Mouse (Mus musculus) liver, embryonic 11.5 days (tissue): Measurements from ENCODE around the gene Nsf. TPM values are rescaled to one million over a fixed set of nuclear protein-coding genes. Genes with fewer than 3 reads are reported as not detected.
A peak's percentile ranks its signal among the peaks of the same experiment; 100 is the strongest.

ENCODE experiments used
- ATAC-seq: fragments of 200-750 bp; cut with Nextera tagmentation; replicated peaks from 2 replicates; pipeline ENCODE4 v1.8.0; 2017; ENCODE audit warnings: moderate number of reproducible peaks, mild to moderate bottlenecking, moderate TSS enrichment, moderate library complexity; ENCODE audit not compliant: low FRiP score
- DNase-seq: peaks from one replicate; pipeline ENCODE4 v3.0.0-alpha.2; 2017; ENCODE audit warnings: low spot score
- H3K27ac ChIP-seq: fragments of 300-500 bp; sonication (generic); 2 replicates; pipeline ENCODE4 v1.5.1; 2014; ENCODE audit warnings: mild to moderate bottlenecking, low read depth, low read length, control low read depth
- H3K27me3 ChIP-seq: fragments of 300-500 bp; sonication (generic); replicated peaks from 2 replicates; pipeline ENCODE4 v1.6.1; 2014; ENCODE audit warnings: low read length, mixed read lengths; ENCODE audit not compliant: control insufficient read depth, insufficient read depth
- H3K36me3 ChIP-seq: fragments of 300-500 bp; sonication (generic); 2 replicates; pipeline ENCODE4 v1.6.1; 2014; ENCODE audit warnings: mild to moderate bottlenecking, low read length, moderate library complexity, mixed read lengths; ENCODE audit not compliant: control insufficient read depth, insufficient read depth
- H3K4me1 ChIP-seq: fragments of 300-500 bp; sonication (generic); replicated peaks from 2 replicates; pipeline ENCODE4 v1.6.1; 2014; ENCODE audit warnings: low read length, mixed read lengths; ENCODE audit not compliant: control insufficient read depth, insufficient read depth
- H3K4me2 ChIP-seq: fragments of 300-500 bp; sonication (generic); 2 replicates; pipeline ENCODE4 v1.6.1; 2014; ENCODE audit warnings: mild to moderate bottlenecking, control low read depth, moderate library complexity
- H3K4me3 ChIP-seq: fragments of 300-500 bp; sonication (generic); 2 replicates; pipeline ENCODE4 v1.5.1; 2014; ENCODE audit warnings: low read depth, low read length, control low read depth
- H3K9ac ChIP-seq: fragments of 300-500 bp; sonication (generic); 2 replicates; pipeline ENCODE4 v1.6.1; 2014; ENCODE audit warnings: low read depth, low read length, control low read depth
- H3K9me3 ChIP-seq: fragments of 300-500 bp; sonication (generic); 2 replicates; pipeline ENCODE4 v1.6.1; 2016; ENCODE audit warnings: low read length, inconsistent platforms, mixed read lengths; ENCODE audit not compliant: control insufficient read depth
- WGBS: fragments of 180-500 bp; shearing (Covaris S2); extraction: QIAGEN DNeasy Blood & Tissue Kit; methylation state at CpG from one replicate; pipeline ENCODE4 v1.1.7; 2014; 5-methylcytosine and 5-hydroxymethylcytosine counted together
- polyA plus RNA-seq: library from polyadenylated mRNA; unstranded; fragments of >200 nt; fragmentation: Nextera tagmentation; extraction: Ambion mirVana; gene quantifications from 2 replicates; pipeline ENCODE4 v1.2.1, GENCODE M21; 2014

Nsf gene
- polyA plus RNA-seq, 1 experiment from 2014 or later: 50.3 TPM

- Histone ChIP-seq H3K9me3 (no peaks in the 10 kb centered on the region), H3K4me3 (no peak overlapping the region), H3K4me2 (no peak overlapping the region), H3K27me3 (no peaks in the 10 kb centered on the region), H3K36me3 (no peaks in the 10 kb centered on the region), H3K27ac (no peak overlapping the region), H3K9ac (no peak overlapping the region), H3K4me1 (no peaks in the 10 kb centered on the region)
- ATAC-seq (no peak), DNase-seq (no peak)
- WGBS: 89% methylated on average over 9 of the region's 9 CpGs
These were observed 16.4 kb downstream of the Nsf start for GRCm38 (mm10) chr11:103937451-103937850.

GRCm38 (mm10) chr11:103935717-103936116 is 18.1 kb downstream of the Nsf start:
- Histone ChIP-seq H3K27ac (no peak overlapping the region), H3K9ac (no peak overlapping the region), H3K4me1 (no peaks in the 10 kb centered on the region), H3K9me3 (no peaks in the 10 kb centered on the region), H3K4me2 (no peak overlapping the region), H3K27me3 (no peaks in the 10 kb centered on the region), H3K4me3 (no peak overlapping the region), H3K36me3 (no peaks in the 10 kb centered on the region)
- WGBS: 59% methylated on average over 2 of the region's 2 CpGs
- no peak for ATAC-seq
- DNase-seq: no peak

- H3K27ac ChIP-seq: no peak overlapping the region
- no peaks in the 10 kb centered on the region for H3K4me1 ChIP-seq
- no peak for DNase-seq
- no peak for ATAC-seq
- no peaks in the 10 kb centered on the region; the same call in 1 of the 2 replicates for H3K36me3 ChIP-seq
- H3K4me3 ChIP-seq: no peak overlapping the region
- no peaks in the 10 kb centered on the region for H3K27me3 ChIP-seq
- WGBS: 90% methylated on average over 6 of the region's 6 CpGs
- H3K9ac ChIP-seq: no peak overlapping the region
- H3K4me2 ChIP-seq: no peak overlapping the region
- H3K9me3 ChIP-seq: no peaks in the 10 kb centered on the region
These were observed 20.0 kb downstream of the Nsf start for GRCm38 (mm10) chr11:103933886-103934285.

GRCm38 (mm10) chr11:103923957-103924356 is 29.9 kb downstream of the Nsf start:
- Histone ChIP-seq H3K36me3 (no peaks in the 10 kb centered on the region), H3K4me2 (no peak overlapping the region), H3K9ac (no peak overlapping the region), H3K27me3 (no peaks in the 10 kb centered on the region), H3K4me3 (no peak overlapping the region), H3K9me3 (no peaks in the 10 kb centered on the region), H3K4me1 (no peaks in the 10 kb centered on the region), H3K27ac (no peak overlapping the region)
- WGBS: 58% methylated on average over 2 of the region's 2 CpGs
- DNase-seq (no peak), ATAC-seq (no peak)

- Histone ChIP-seq H3K27me3 (no peaks in the 10 kb centered on the region), H3K4me2 (no peak overlapping the region), H3K4me1 (no peaks in the 10 kb centered on the region), H3K27ac (no peak overlapping the region), H3K9me3 (no peaks in the 10 kb centered on the region), H3K4me3 (no peak overlapping the region), H3K9ac (no peak overlapping the region), H3K36me3 (no peaks in the 10 kb centered on the region)
- DNase-seq: no peak
- ATAC-seq: no peak
- WGBS: 91% methylated on average over 4 of the region's 4 CpGs
These were observed 30.6 kb downstream of the Nsf start for GRCm38 (mm10) chr11:103923272-103923671.

GRCm38 (mm10) chr11:103922812-103923211 is 31.0 kb downstream of the Nsf start:
- Histone ChIP-seq H3K4me1 (no peaks in the 10 kb centered on the region), H3K36me3 (no peaks in the 10 kb centered on the region), H3K9ac (no peak overlapping the region), H3K9me3 (no peaks in the 10 kb centered on the region), H3K4me2 (no peak overlapping the region), H3K27me3 (no peaks in the 10 kb centered on the region), H3K4me3 (no peak overlapping the region), H3K27ac (no peak overlapping the region)
- ATAC-seq (no peak), DNase-seq (no peak)
- WGBS: 94% methylated on average over 10 of the region's 10 CpGs

- Histone ChIP-seq H3K4me2 (no peak overlapping the region), H3K4me1 (no peaks in the 10 kb centered on the region), H3K36me3 (no peaks in the 10 kb centered on the region), H3K27me3 (no peaks in the 10 kb centered on the region), H3K9ac (no peak overlapping the region), H3K4me3 (no peak overlapping the region), H3K9me3 (no peaks in the 10 kb centered on the region), H3K27ac (no peak overlapping the region)
- DNase-seq (peak; percentile 57), ATAC-seq (no peak)
- WGBS: 66% methylated on average over 5 of the region's 5 CpGs
These were observed 33.2 kb downstream of the Nsf start for GRCm38 (mm10) chr11:103920665-103921064.

GRCm38 (mm10) chr11:103916807-103917206 is 37.0 kb downstream of the Nsf start:
- WGBS: 83% methylated on average over 7 of the region's 7 CpGs
- Histone ChIP-seq H3K9me3 (no peaks in the 10 kb centered on the region), H3K4me3 (no peak overlapping the region), H3K4me2 (no peak overlapping the region), H3K27ac (no peak overlapping the region), H3K9ac (no peak overlapping the region), H3K27me3 (no peaks in the 10 kb centered on the region), H3K4me1 (no peaks in the 10 kb centered on the region), H3K36me3 (peaks cover 10% of the 10 kb centered on the region; the same call in 1 of the 2 replicates)
- ATAC-seq: no peak
- DNase-seq: no peak

GRCm38 (mm10) chr11:103915686-103916085 is 38.2 kb downstream of the Nsf start:
- Histone ChIP-seq H3K4me3 (no peak overlapping the region), H3K27ac (no peak overlapping the region), H3K9me3 (no peaks in the 10 kb centered on the region), H3K9ac (no peak overlapping the region), H3K36me3 (peaks cover 10% of the 10 kb centered on the region; the same call in 1 of the 2 replicates), H3K4me2 (no peak overlapping the region), H3K27me3 (no peaks in the 10 kb centered on the region), H3K4me1 (no peaks in the 10 kb centered on the region)
- 91% methylated on average over 9 of the region's 9 CpGs for WGBS
- DNase-seq (no peak), ATAC-seq (no peak)
